In the genomic region with DNA sequence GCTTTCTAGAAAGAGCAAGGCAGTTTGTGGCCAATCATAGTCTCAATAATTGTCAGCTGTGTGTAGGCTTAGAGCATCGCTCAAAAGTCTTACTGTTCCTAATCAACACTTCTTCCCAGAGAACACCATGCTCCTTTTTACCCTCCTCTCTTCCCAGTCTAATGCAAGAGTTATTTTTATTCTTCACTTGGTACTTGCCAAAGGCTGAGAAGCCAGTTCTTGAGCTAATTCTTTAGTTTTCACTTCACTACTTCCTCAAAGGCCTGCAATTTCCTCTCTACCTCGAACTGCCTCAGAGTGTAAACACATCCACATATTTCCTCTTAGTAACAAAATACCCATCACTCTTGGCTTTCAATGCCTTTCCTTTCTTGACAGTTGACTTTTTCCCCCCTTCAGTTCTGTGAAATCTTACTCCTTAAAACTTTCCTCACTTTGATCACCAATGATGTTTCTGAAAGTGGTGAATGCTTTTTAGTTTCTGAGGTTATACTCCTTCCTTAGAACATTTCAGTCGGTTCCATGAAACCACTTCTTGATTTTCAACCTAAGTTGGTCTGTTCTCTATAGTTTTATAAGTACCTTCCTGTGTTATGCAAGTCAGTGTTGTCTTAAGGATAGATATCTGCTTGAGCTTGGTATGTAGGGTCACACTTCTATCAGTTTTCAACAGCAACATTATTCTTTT, we compare ENCODE assay signal across 10 mouse cellular contexts. TPM values are rescaled to one million over a fixed set of nuclear protein-coding genes. Genes with fewer than 3 reads are reported as not detected.
DNase-seq lines count a peak whose midpoint lies in the region; ATAC-seq and TF ChIP-seq lines count a peak whose summit lies in the region.
"Had no signal": no experiment of that assay in that cellular context is flagged by ENCODE, and none has a peak within 500 bp of the region (broad histone marks: within the 10 kb centered on the region; RNA-seq: fewer than 3 reads in every experiment).

No protein-coding gene starts in this region.

- H3K9ac ChIP-seq in embryonic facial prominence, embryonic 11.5 days (replicated peaks; ENCODE audit: low read length) = no peak overlapping the region
- H3K9ac ChIP-seq in liver, adult 2 months (ENCODE audit: low read depth, low read length) = no peak overlapping the region
- H3K9ac ChIP-seq in liver, embryonic 11.5 days (ENCODE audit: low read depth, low read length) = no peak overlapping the region
- no peak overlapping the region for H3K9ac ChIP-seq in forebrain, embryonic 16.5 days (replicated peaks; ENCODE audit: low read depth, low read length)

- TF ChIP-seq POLR2A in liver, adult 2 months (IDR thresholded peaks at IDR 0.05; ENCODE audit: extremely low read depth, insufficient read depth, low read length) = no peak

- no peak overlapping the region for H3K27ac ChIP-seq in embryonic facial prominence, embryonic 11.5 days (replicated peaks; ENCODE audit: low read depth, low read length)
- H3K27ac ChIP-seq in embryonic facial prominence, embryonic 10.5 days (replicated peaks) = no peak overlapping the region
- H3K27ac ChIP-seq in liver, adult 2 months (replicated peaks; ENCODE audit: insufficient read depth, low read depth, low read length) = no peak overlapping the region
- H3K27ac ChIP-seq in liver, embryonic 11.5 days (ENCODE audit: low read depth, low read length) = no peak overlapping the region
- peak overlapping the region; percentile 46 for H3K27ac ChIP-seq in brown adipose tissue, adult 24 weeks (replicated peaks; ENCODE audit: low read depth, low read length)
- H3K27ac ChIP-seq in forebrain, embryonic 16.5 days (ENCODE audit: low read length) = no peak overlapping the region

- DNase-seq in embryonic facial prominence, embryonic 11.5 days (ENCODE audit: low spot score) = peak; percentile 7
- no peak for DNase-seq in embryonic facial prominence, embryonic 10.5 days (ENCODE audit: low spot score)
- peak; percentile 27 for DNase-seq in liver, adult 2 months (ENCODE audit: extremely low read depth, low read depth, low spot score)
- DNase-seq in liver, embryonic 11.5 days (ENCODE audit: low spot score) = no peak
- no peak for DNase-seq in adrenal gland, adult (ENCODE audit: inconsistent age in 2 of 2, low spot score in 1 of 2)
- DNase-seq: cerebellum, postnatal 25 days; thymus, postnatal 36 days had no signal

- 62% methylated on average over 3 of the region's 3 CpGs for WGBS in embryonic facial prominence, embryonic 11.5 days
- 68% methylated on average over 3 of the region's 3 CpGs for WGBS in embryonic facial prominence, embryonic 10.5 days
- WGBS in liver, adult 2 months = 47% methylated on average over 3 of the region's 3 CpGs
- WGBS in liver, embryonic 11.5 days = 39% methylated on average over 3 of the region's 3 CpGs
- 85% methylated on average over 3 of the region's 3 CpGs for WGBS in forebrain, embryonic 16.5 days

- no peak overlapping the region for H3K4me2 ChIP-seq in embryonic facial prominence, embryonic 11.5 days (ENCODE audit: low read depth, low read length)
- no peak overlapping the region for H3K4me2 ChIP-seq in liver, embryonic 11.5 days
- H3K4me2 ChIP-seq in forebrain, embryonic 16.5 days (ENCODE audit: low read length) = no peak overlapping the region

- peaks cover 8% of the 10 kb centered on the region for H3K79me2 ChIP-seq in liver, adult 2 months (ENCODE audit: control insufficient read depth, insufficient read depth, low read length)

- no peak for TF ChIP-seq CTCF in liver, adult 2 months (IDR thresholded peaks at IDR 0.05; ENCODE audit: low read depth, low read length)

- no peaks in the 10 kb centered on the region for H3K27me3 ChIP-seq in embryonic facial prominence, embryonic 11.5 days (ENCODE audit: control insufficient read depth, insufficient read depth, low read length)
- no peaks in the 10 kb centered on the region for H3K27me3 ChIP-seq in embryonic facial prominence, embryonic 10.5 days (replicated peaks; ENCODE audit: low read depth, poor library complexity, severe bottlenecking)
- no peaks in the 10 kb centered on the region for H3K27me3 ChIP-seq in liver, adult 2 months (ENCODE audit: control insufficient read depth, insufficient read depth, low read length)
- no peaks in the 10 kb centered on the region for H3K27me3 ChIP-seq in liver, embryonic 11.5 days (replicated peaks; ENCODE audit: control insufficient read depth, insufficient read depth, low read length)
- no peaks in the 10 kb centered on the region for H3K27me3 ChIP-seq in forebrain, embryonic 16.5 days (replicated peaks; ENCODE audit: control insufficient read depth, insufficient read depth, low read length)

- no peaks in the 10 kb centered on the region for H3K9me3 ChIP-seq in embryonic facial prominence, embryonic 11.5 days (replicated peaks; ENCODE audit: control insufficient read depth, low read length)
- no peaks in the 10 kb centered on the region for H3K9me3 ChIP-seq in embryonic facial prominence, embryonic 10.5 days
- H3K9me3 ChIP-seq in liver, embryonic 11.5 days (ENCODE audit: control insufficient read depth, low read length) = no peaks in the 10 kb centered on the region
- H3K9me3 ChIP-seq in forebrain, embryonic 16.5 days (ENCODE audit: control insufficient read depth, low read length) = no peaks in the 10 kb centered on the region

- ATAC-seq in embryonic facial prominence, embryonic 11.5 days (replicated peaks; ENCODE audit: insufficient number of reproducible peaks, low FRiP score, low TSS enrichment, low read depth) = no peak
- no peak for ATAC-seq in liver, embryonic 11.5 days (replicated peaks; ENCODE audit: low FRiP score)
- ATAC-seq in megakaryocyte progenitor cell, adult 5-6 weeks (replicated peaks; ENCODE audit: poor library complexity) = peak; percentile 64
- no peak for ATAC-seq in forebrain, embryonic 16.5 days

- H3K36me3 ChIP-seq in embryonic facial prominence, embryonic 11.5 days (replicated peaks; ENCODE audit: control insufficient read depth, insufficient read depth, low read depth, low read length) = no peaks in the 10 kb centered on the region
- H3K36me3 ChIP-seq in embryonic facial prominence, embryonic 10.5 days (replicated peaks) = peaks cover 10% of the 10 kb centered on the region; the same call in 1 of the 2 replicates
- peaks cover 7% of the 10 kb centered on the region; the same call in 1 of the 2 replicates for H3K36me3 ChIP-seq in liver, adult 2 months (ENCODE audit: control insufficient read depth, insufficient read depth, low read length)
- H3K36me3 ChIP-seq in liver, embryonic 11.5 days (ENCODE audit: control insufficient read depth, insufficient read depth, low read length) = no peaks in the 10 kb centered on the region; the same call in 1 of the 2 replicates
- no peaks in the 10 kb centered on the region for H3K36me3 ChIP-seq in forebrain, embryonic 16.5 days (ENCODE audit: control insufficient read depth, insufficient read depth)

- H3K4me1 ChIP-seq in embryonic facial prominence, embryonic 11.5 days (ENCODE audit: control insufficient read depth, insufficient read depth, low read length) = no peaks in the 10 kb centered on the region
- 0 out of 2 replicates have a peak, but pooled peaks cover 8% of the 10 kb centered on the region for H3K4me1 ChIP-seq in embryonic facial prominence, embryonic 10.5 days
- no peaks in the 10 kb centered on the region; the same call in 1 of the 2 replicates for H3K4me1 ChIP-seq in liver, adult 2 months (ENCODE audit: control insufficient read depth, insufficient read depth, low read length)
- H3K4me1 ChIP-seq in liver, embryonic 11.5 days (replicated peaks; ENCODE audit: control insufficient read depth, insufficient read depth, low read length) = peaks cover 4% of the 10 kb centered on the region
- H3K4me1 ChIP-seq in brown adipose tissue, adult 24 weeks (ENCODE audit: control insufficient read depth, insufficient read depth, insufficient read length, low read length) = peaks cover 5% of the 10 kb centered on the region; the same call in 1 of the 2 replicates
- no peaks in the 10 kb centered on the region for H3K4me1 ChIP-seq in forebrain, embryonic 16.5 days (replicated peaks; ENCODE audit: control insufficient read depth, insufficient read depth, low read length)

- no peak overlapping the region for H3K4me3 ChIP-seq in embryonic facial prominence, embryonic 11.5 days (ENCODE audit: low read depth, low read length)
- H3K4me3 ChIP-seq in embryonic facial prominence, embryonic 10.5 days = no peak overlapping the region
- H3K4me3 ChIP-seq in liver, adult 2 months (ENCODE audit: insufficient read depth, low read depth, low read length) = no peak overlapping the region
- no peak overlapping the region for H3K4me3 ChIP-seq in liver, embryonic 11.5 days (ENCODE audit: low read depth, low read length)
- no peak overlapping the region for H3K4me3 ChIP-seq in brown adipose tissue, adult 24 weeks (ENCODE audit: insufficient read depth, low read depth, low read length)
- no peak overlapping the region for H3K4me3 ChIP-seq in forebrain, embryonic 16.5 days (replicated peaks; ENCODE audit: low read length)

RNA-seq across cellular contexts. Expression of a gene that starts 26.7 kb away (rescaled TPM):
- 13.6 and 14.1 TPM in 2 replicates for polyA plus RNA-seq in embryonic facial prominence, embryonic 11.5 days (2014; fragmentation: Nextera tagmentation; extraction: Ambion mirVana)
- polyA plus RNA-seq in embryonic facial prominence, embryonic 10.5 days (2016; fragmentation: Nextera tagmentation; extraction: Ambion mirVana) = 7.8 and 8.6 TPM in 2 replicates
- total RNA-seq in liver, adult 2 months (2014; rRNA removed) = 38.1 and 42.5 TPM in 2 replicates
- 2.3 and 2.5 TPM in 2 replicates for polyA plus RNA-seq in liver, adult 2 months (2012; rRNA removed)
- 10.2 and 10.4 TPM in 2 replicates for polyA plus RNA-seq in liver, embryonic 11.5 days (2014; fragmentation: Nextera tagmentation; extraction: Ambion mirVana)
- 15.2 and 16.5 TPM in 2 replicates for polyA plus RNA-seq in brown adipose tissue, adult 24 weeks (2012; ENCODE audit: insufficient read depth, insufficient read length, missing spikeins)
- 36.0 and 36.8 TPM in 2 replicates for total RNA-seq in megakaryocyte progenitor cell, adult 5-6 weeks (2015)
- total RNA-seq in megakaryocyte progenitor cell, adult 5-6 weeks (2017) = 31.4 and 32.4 TPM in 2 replicates
- 12.9 and 13.6 TPM in 2 replicates for polyA plus RNA-seq in forebrain, embryonic 16.5 days (2015; fragmentation: Nextera tagmentation; extraction: Ambion mirVana)

RNA-seq across cellular contexts. Expression of a gene that starts 57.9 kb away (rescaled TPM):
- polyA plus RNA-seq in embryonic facial prominence, embryonic 11.5 days (2014; fragmentation: Nextera tagmentation; extraction: Ambion mirVana) = 27.8 and 33.0 TPM in 2 replicates
- polyA plus RNA-seq in embryonic facial prominence, embryonic 10.5 days (2016; fragmentation: Nextera tagmentation; extraction: Ambion mirVana) = 38.7 and 39.6 TPM in 2 replicates
- 13.2 and 14.1 TPM in 2 replicates for total RNA-seq in liver, adult 2 months (2014; rRNA removed)
- 7.1 and 8.7 TPM in 2 replicates for polyA plus RNA-seq in liver, adult 2 months (2012; rRNA removed)
- 27.2 and 31.3 TPM in 2 replicates for polyA plus RNA-seq in liver, embryonic 11.5 days (2014; fragmentation: Nextera tagmentation; extraction: Ambion mirVana)
- 7.6 and 8.3 TPM in 2 replicates for polyA plus RNA-seq in brown adipose tissue, adult 24 weeks (2012; ENCODE audit: insufficient read depth, insufficient read length, missing spikeins)
- 53.3 and 61.0 TPM in 2 replicates for total RNA-seq in megakaryocyte progenitor cell, adult 5-6 weeks (2015)
- 46.9 and 63.7 TPM in 2 replicates for total RNA-seq in megakaryocyte progenitor cell, adult 5-6 weeks (2017)
- 32.5 and 40.9 TPM in 2 replicates for polyA plus RNA-seq in forebrain, embryonic 16.5 days (2015; fragmentation: Nextera tagmentation; extraction: Ambion mirVana)

Comparison
In these comparisons a context has a peak if more than half of its experiments do, and no peak if none do; other contexts are left out.
1. DNase-seq: peak in embryonic facial prominence, embryonic 11.5 days (single experiment) and liver, adult 2 months (single experiment); none in embryonic facial prominence, embryonic 10.5 days (single experiment), liver, embryonic 11.5 days (single experiment) and adrenal gland, adult (0 of 2).